Mouse (Mus musculus) MEL (cell line): ENCODE results near the gene Herpud1. TPM values are rescaled to one million over a fixed set of nuclear protein-coding genes. Genes with fewer than 3 reads are reported as not detected.

Experiments
- DNase-seq: peaks from one replicate; pipeline ENCODE4 v3.0.0; 2011; ENCODE audit warnings: low read depth, low spot score
- H3K27ac ChIP-seq: 2 replicates; pipeline ENCODE4 v1.5.1; 2012; ENCODE audit warnings: low read depth, mild to moderate bottlenecking, control low read depth, low read length, moderate library complexity; ENCODE audit not compliant: control insufficient read depth
- H3K27me3 ChIP-seq, 2 experiments: fragments of 150-350 bp in 1 of 2; sonication (generic) in 1 of 2; 2 replicates each; pipeline ENCODE4 v1.6.1; 2012; ENCODE audit warnings: low read length in 2 of 2, mild to moderate bottlenecking in 2 of 2, improper control_type of control experiment in 1 of 2, moderate library complexity in 1 of 2; ENCODE audit not compliant: insufficient read depth in 2 of 2, control insufficient read depth in 1 of 2
- H3K36me3 ChIP-seq, 2 experiments: 2 replicates each; pipeline ENCODE4 v1.6.1; 2012 to 2014; ENCODE audit warnings: low read length in 2 of 2, improper control_type of control experiment in 1 of 2, inconsistent platforms in 1 of 2, mild to moderate bottlenecking in 1 of 2; ENCODE audit not compliant: insufficient read depth in 2 of 2, control insufficient read depth in 1 of 2
- H3K4me1 ChIP-seq, 2 experiments: fragments of 150-350 bp in 1 of 2; sonication (generic) in 1 of 2; 2 replicates each; pipeline ENCODE4 v1.6.1; 2012; ENCODE audit warnings: low read length in 2 of 2, improper control_type of control experiment in 1 of 2, mild to moderate bottlenecking in 1 of 2; ENCODE audit not compliant: insufficient read depth in 2 of 2, control insufficient read depth in 1 of 2
- H3K4me3 ChIP-seq, 2 experiments: fragments of 150-350 bp in 1 of 2; sonication (generic) in 1 of 2; 2 replicates each; pipeline ENCODE4 v1.5.1; 2012; ENCODE audit warnings: low read depth in 2 of 2, low read length in 2 of 2, mild to moderate bottlenecking in 2 of 2, moderate library complexity in 2 of 2, control low read depth in 1 of 2, improper control_type of control experiment in 1 of 2; ENCODE audit not compliant: control insufficient read depth in 1 of 2, insufficient read depth in 1 of 2
- H3K79me2 ChIP-seq: 2 replicates; pipeline ENCODE4 v1.6.1; 2012; ENCODE audit warnings: mild to moderate bottlenecking, low read length, moderate library complexity; ENCODE audit not compliant: control insufficient read depth, poor library complexity, insufficient read depth
- H3K9ac ChIP-seq: 2 replicates; pipeline ENCODE4 v1.6.1; 2012; ENCODE audit warnings: low read depth, mild to moderate bottlenecking, control low read depth, low read length, moderate library complexity; ENCODE audit not compliant: control insufficient read depth, poor library complexity, severe bottlenecking
- H3K9me3 ChIP-seq: fragments of 150-350 bp; sonication (generic); replicated peaks from 2 replicates; pipeline ENCODE4 v1.6.1; 2012; ENCODE audit warnings: mild to moderate bottlenecking, low read length, improper control_type of control experiment, moderate library complexity; ENCODE audit not compliant: insufficient read depth
- CHD1 ChIP-seq: IDR thresholded peaks from 2 replicates; pipeline ENCODE4 v1.6.1; 2012; ENCODE audit warnings: low read depth, mild to moderate bottlenecking, inconsistent platforms, low read length, improper control_type of control experiment
- CTCF ChIP-seq, 3 experiments: IDR thresholded peaks in 2 of 3; conservative IDR thresholded peaks in 1 of 3; 2 replicates each; pipeline ENCODE4 v1.5.1; 2011 to 2012; ENCODE audit warnings: low read length in 3 of 3, low read depth in 2 of 3, mild to moderate bottlenecking in 2 of 3, improper control_type of control experiment in 1 of 3, inconsistent platforms in 1 of 3, mixed read lengths in 1 of 3, moderate library complexity in 1 of 3; ENCODE audit not compliant: control insufficient read depth in 1 of 3, insufficient read depth in 1 of 3, poor library complexity in 1 of 3, severe bottlenecking in 1 of 3
- ELF1 ChIP-seq: IDR thresholded peaks from 2 replicates; pipeline ENCODE4 v1.6.1; 2014; ENCODE audit warnings: low read depth, mild to moderate bottlenecking, inconsistent platforms, low read length, improper control_type of control experiment, moderate library complexity
- EP300 ChIP-seq, 2 experiments: IDR thresholded peaks; 2 replicates each; pipeline ENCODE4 v1.6.1; 2011; ENCODE audit warnings: improper control_type of control experiment in 2 of 2, low read length in 2 of 2, low read depth in 1 of 2, mild to moderate bottlenecking in 1 of 2
- ETS1 ChIP-seq: IDR thresholded peaks from 2 replicates; pipeline ENCODE4 v1.6.1; 2012; ENCODE audit warnings: low read depth, mild to moderate bottlenecking, inconsistent platforms, low read length, improper control_type of control experiment, moderate library complexity
- GABPA ChIP-seq: IDR thresholded peaks from 2 replicates; pipeline ENCODE4 v1.6.1; 2012; ENCODE audit warnings: low read depth, mild to moderate bottlenecking, inconsistent platforms, low read length, improper control_type of control experiment, moderate library complexity
- JUND ChIP-seq: IDR thresholded peaks from 2 replicates; pipeline ENCODE4 v1.6.1; 2011; ENCODE audit warnings: low read depth, mild to moderate bottlenecking, improper control_type of control experiment, low read length
- MAFK ChIP-seq: IDR thresholded peaks from 2 replicates; pipeline ENCODE4 v1.6.1; 2011; ENCODE audit warnings: low read depth, mild to moderate bottlenecking, low read length, improper control_type of control experiment, borderline replicate concordance
- MAX ChIP-seq: IDR thresholded peaks from 2 replicates; pipeline ENCODE4 v1.6.1; 2011; ENCODE audit warnings: low read length, improper control_type of control experiment
- MAZ ChIP-seq: IDR thresholded peaks from 2 replicates; pipeline ENCODE4 v1.6.1; 2012; ENCODE audit warnings: low read depth, mild to moderate bottlenecking, inconsistent platforms, low read length, improper control_type of control experiment
- MXI1 ChIP-seq: IDR thresholded peaks from 2 replicates; pipeline ENCODE4 v1.6.1; 2011; ENCODE audit warnings: mild to moderate bottlenecking, low read depth, low read length, improper control_type of control experiment
- MYB ChIP-seq: IDR thresholded peaks from 2 replicates; pipeline ENCODE4 v1.6.1; 2011; ENCODE audit warnings: mild to moderate bottlenecking, low read depth, low read length, improper control_type of control experiment
- POLR2A ChIP-seq, 2 experiments: IDR thresholded peaks; 2 replicates each; pipeline ENCODE4 v1.6.1; 2011 to 2012; ENCODE audit warnings: low read length in 2 of 2, mild to moderate bottlenecking in 2 of 2, control low read depth in 1 of 2, improper control_type of control experiment in 1 of 2, low read depth in 1 of 2, moderate library complexity in 1 of 2; ENCODE audit not compliant: control insufficient read depth in 1 of 2, insufficient read depth in 1 of 2, poor library complexity in 1 of 2
- RCOR1 ChIP-seq: IDR thresholded peaks from 2 replicates; pipeline ENCODE4 v1.6.1; 2012; ENCODE audit warnings: low read depth, mild to moderate bottlenecking, inconsistent platforms, low read length, improper control_type of control experiment
- SMC3 ChIP-seq: IDR thresholded peaks from 2 replicates; pipeline ENCODE4 v1.6.1; 2011; ENCODE audit warnings: low read depth, low read length, improper control_type of control experiment
- TCF12 ChIP-seq: IDR thresholded peaks from 2 replicates; pipeline ENCODE4 v1.6.1; 2014; ENCODE audit warnings: low read depth, mild to moderate bottlenecking, inconsistent platforms, low read length, improper control_type of control experiment, moderate library complexity
- USF2 ChIP-seq, 2 experiments: IDR thresholded peaks; 2 replicates each; pipeline ENCODE4 v1.6.1; 2011 to 2012; ENCODE audit warnings: improper control_type of control experiment in 2 of 2, low read length in 2 of 2, borderline replicate concordance in 1 of 2, inconsistent platforms in 1 of 2, low read depth in 1 of 2, mild to moderate bottlenecking in 1 of 2; ENCODE audit not compliant: insufficient read depth in 1 of 2
- ZKSCAN1 ChIP-seq: IDR thresholded peaks from 2 replicates; pipeline ENCODE4 v1.6.1; 2012; ENCODE audit warnings: low read depth, mild to moderate bottlenecking, inconsistent platforms, low read length, improper control_type of control experiment, moderate library complexity
- polyA plus RNA-seq, 2 experiments: library from polyadenylated mRNA; stranded (reverse) in 1 of 2; unstranded in 1 of 2; fragments of >175 nt in 1 of 2; fragments of >200 nt in 1 of 2; gene quantifications; 2 replicates each; pipeline versions ENCODE4 v1.2.1 to v1.2.4; 2012; ENCODE audit warnings: low replicate concordance in 2 of 2, low read depth in 1 of 2; ENCODE audit not compliant: insufficient read length in 2 of 2, insufficient read depth in 1 of 2, missing spikeins in 1 of 2
- total RNA-seq: library from RNA; depleted of rRNA; stranded (reverse); fragments of 300-350 nt; gene quantifications from 2 replicates; pipeline ENCODE4 v1.2.3, GENCODE M21; 2012

The Herpud1 gene
- total and polyA plus RNA-seq, 3 experiments = 66.1 to 66.9 TPM; not detected in 1

DNA sequence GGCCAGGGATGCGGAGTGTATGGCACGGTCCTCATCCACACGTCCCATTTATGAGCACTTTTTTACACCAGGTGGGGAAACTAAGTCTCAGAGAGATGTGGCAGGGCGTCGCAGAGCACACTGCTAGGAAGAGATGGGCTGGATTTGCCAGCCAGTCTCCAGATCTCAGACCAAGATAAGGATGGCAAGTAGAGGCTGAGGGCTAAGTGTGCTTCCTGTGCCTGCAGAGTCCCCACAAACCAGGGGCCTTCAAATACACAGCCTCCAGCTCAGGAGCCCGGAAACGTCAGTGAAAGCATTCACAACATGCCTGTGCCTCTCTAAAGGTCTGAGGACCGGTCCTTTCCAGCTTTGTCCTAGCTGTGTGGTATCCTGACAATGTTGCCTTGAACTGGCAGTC lies 48.7 kb upstream of the Herpud1 start:
- Histone ChIP-seq H3K4me1 (no peaks in the 10 kb centered on the region), H3K79me2 (no peaks in the 10 kb centered on the region), H3K27ac (no peak overlapping the region), H3K36me3 (no peaks in the 10 kb centered on the region), H3K27me3 (peaks cover 0 to 4% of the 10 kb centered on the region in 2 experiments; a peak in 2 of 4 replicates), H3K9ac (no peak overlapping the region), H3K4me3 (no peak overlapping the region), H3K9me3 (no peaks in the 10 kb centered on the region)
- TF ChIP-seq CTCF (IDR thresholded peaks at IDR 0.05 in 2 of 3, conservative IDR thresholded peaks at IDR 0.05 in 1 of 3; ENCODE audit: control insufficient read depth in 1 of 3, insufficient read depth in 1 of 3, low read depth in 2 of 3, low read length in 3 of 3, poor library complexity in 1 of 3, severe bottlenecking in 1 of 3) = no peak
- no peak for DNase-seq

DNA sequence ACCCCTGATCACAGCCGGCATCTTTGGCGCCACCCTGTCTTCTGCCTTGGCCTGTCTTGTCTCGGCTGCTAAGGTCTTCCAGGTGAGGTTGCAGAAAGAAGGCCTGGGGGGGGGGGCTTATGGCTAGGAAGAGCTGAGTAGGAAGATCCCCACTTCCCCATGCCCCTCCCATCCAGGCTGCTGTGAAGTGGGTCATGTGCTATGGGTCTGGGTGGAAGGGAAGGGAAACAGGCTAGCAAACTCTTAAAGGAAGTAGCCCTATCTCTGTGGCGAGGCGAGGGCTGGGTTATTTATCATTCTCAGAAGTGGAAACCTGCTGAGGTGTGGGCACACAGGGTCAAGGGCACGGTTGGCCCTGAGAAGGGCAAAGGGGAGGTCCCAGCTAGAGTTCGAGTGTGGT lies 45.4 kb upstream of the Herpud1 start:
- Histone ChIP-seq H3K27me3 (no peaks in the 10 kb centered on the region; a peak in 1 of 4 replicates), H3K9me3 (no peaks in the 10 kb centered on the region), H3K9ac (no peak overlapping the region), H3K27ac (no peak overlapping the region), H3K36me3 (no peaks in the 10 kb centered on the region), H3K79me2 (no peaks in the 10 kb centered on the region), H3K4me1 (no peaks in the 10 kb centered on the region), H3K4me3 (no peak overlapping the region)
- no peak for DNase-seq
- TF ChIP-seq SMC3 = no peak
- no peak for TF ChIP-seq ZKSCAN1
- no peak for TF ChIP-seq POLR2A (IDR thresholded peaks at IDR 0.05; ENCODE audit: control insufficient read depth in 1 of 2, insufficient read depth in 1 of 2, low read depth in 1 of 2, low read length in 2 of 2, poor library complexity in 1 of 2)
- TF ChIP-seq MAZ = no peak
- no peak for TF ChIP-seq USF2 (IDR thresholded peaks at IDR 0.05; ENCODE audit: borderline replicate concordance in 1 of 2, insufficient read depth in 1 of 2, low read depth in 1 of 2, low read length in 2 of 2)
- no peak for TF ChIP-seq TCF12
- TF ChIP-seq RCOR1 = no peak

DNA sequence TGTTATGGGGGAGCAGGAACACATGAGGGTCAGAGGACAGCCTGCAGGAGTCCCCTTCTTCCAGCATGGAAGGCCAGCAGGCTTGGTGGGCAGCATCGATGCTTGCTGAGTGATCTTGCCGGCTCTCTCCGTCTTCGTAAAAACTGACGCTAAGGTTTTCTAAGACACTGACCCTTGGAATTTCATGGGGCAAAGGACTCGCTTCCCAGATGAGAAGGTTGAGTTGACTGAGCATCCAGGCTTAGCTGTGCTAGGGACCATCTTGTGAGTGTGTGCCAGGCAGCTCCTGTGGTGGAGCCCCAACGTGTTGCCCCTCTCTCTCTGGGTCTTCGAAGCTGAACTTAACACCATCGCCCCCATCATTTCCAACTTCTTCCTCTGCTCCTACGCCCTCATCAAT lies 43.5 kb upstream of the Herpud1 start:
- no peak for TF ChIP-seq JUND
- TF ChIP-seq MAX = no peak
- TF ChIP-seq ZKSCAN1 = no peak
- no peak for TF ChIP-seq EP300 (IDR thresholded peaks at IDR 0.05; ENCODE audit: low read depth in 1 of 2, low read length in 2 of 2)
- TF ChIP-seq CHD1 = no peak
- no peak for TF ChIP-seq ETS1
- TF ChIP-seq RCOR1 = no peak
- TF ChIP-seq GABPA = no peak
- TF ChIP-seq MAFK = no peak
- no peak for TF ChIP-seq ELF1
- no peak for TF ChIP-seq USF2 (IDR thresholded peaks at IDR 0.05; ENCODE audit: borderline replicate concordance in 1 of 2, insufficient read depth in 1 of 2, low read depth in 1 of 2, low read length in 2 of 2)
- TF ChIP-seq MYB = no peak
- TF ChIP-seq POLR2A (IDR thresholded peaks at IDR 0.05; ENCODE audit: control insufficient read depth in 1 of 2, insufficient read depth in 1 of 2, low read depth in 1 of 2, low read length in 2 of 2, poor library complexity in 1 of 2) = no peak
- TF ChIP-seq MXI1 = no peak
- TF ChIP-seq, all 39 proteins: peak for 0
- H3K27me3 ChIP-seq = no peaks in the 10 kb centered on the region

More for the DNA sequence above, 43.5 kb upstream of the Herpud1 start:
- no peaks in the 10 kb centered on the region for H3K36me3 ChIP-seq
- H3K4me1 ChIP-seq = no peaks in the 10 kb centered on the region
- H3K9me3 ChIP-seq = no peaks in the 10 kb centered on the region
- no peak overlapping the region for H3K27ac ChIP-seq
- DNase-seq = no peak
- no peak overlapping the region for H3K9ac ChIP-seq
- H3K4me3 ChIP-seq = no peak overlapping the region
- no peaks in the 10 kb centered on the region for H3K79me2 ChIP-seq
